Mouse (Mus musculus) adrenal gland, postnatal 0 days (tissue): Measurements from ENCODE around the gene Prr30. TPM values are rescaled to one million over a fixed set of nuclear protein-coding genes. Genes with fewer than 3 reads are reported as not detected.

Experiments used
- polyA plus RNA-seq: library from polyadenylated mRNA; unstranded; fragments of >200 nt; fragmentation: Nextera tagmentation; extraction: Ambion mirVana; gene quantifications from 2 replicates; pipeline ENCODE4 v1.2.1, GENCODE M21; 2015

Prr30 gene
- polyA plus RNA-seq, result not detected in 2 replicates

GRCm38 (mm10) chr14:101200230-101200629 is at the start of gene Prr30:
Prr30 (minus strand) TSS chr14:101200330.

